Mouse (Mus musculus) cerebellum, adult (tissue): ENCODE measurements around the gene Sec63.
A peak's percentile ranks its signal among the peaks of the same experiment; 100 is the strongest.

Source experiments
- ATAC-seq: cut with Nextera tagmentation; 2 replicates; pipeline ENCODE4 v1.9.2; 2017; ENCODE audit warnings: mild to moderate bottlenecking, moderate library complexity, mixed read lengths; ENCODE audit not compliant: insufficient number of reproducible peaks, low FRiP score, low TSS enrichment

The Sec63 gene

GRCm38 (mm10) chr10:42861446-42861845 lies 100.2 kb downstream of the Sec63 start:
- no peak for ATAC-seq

- no peak for ATAC-seq
Observed at GRCm38 (mm10) chr10:42862102-42862740, 100.9 kb downstream of the Sec63 start.

DNA sequence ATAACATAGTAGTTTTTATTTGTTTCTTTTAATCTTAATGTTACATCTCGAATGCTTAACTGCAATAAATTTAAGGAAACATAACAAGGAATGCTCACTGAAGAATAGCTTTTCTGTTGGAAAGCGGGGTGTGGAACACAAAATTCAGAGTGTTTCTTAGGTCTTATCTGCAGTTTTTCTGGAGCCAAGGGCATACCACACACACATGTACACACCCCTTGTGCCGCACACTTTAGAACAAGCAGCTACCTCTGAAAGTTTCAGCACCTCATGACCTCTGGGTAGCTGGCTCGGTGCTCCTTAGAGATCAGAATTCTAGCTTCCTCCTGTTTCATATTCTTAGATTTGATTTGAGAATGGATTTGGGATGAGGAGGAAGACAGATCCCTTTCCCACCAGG lies 101.5 kb downstream of the Sec63 start:
- ATAC-seq, result no peak

GRCm38 (mm10) chr10:42863621-42864391 lies 102.5 kb downstream of the Sec63 start:
- peak; percentile 24; the same call in 1 of the 2 replicates for ATAC-seq

DNA sequence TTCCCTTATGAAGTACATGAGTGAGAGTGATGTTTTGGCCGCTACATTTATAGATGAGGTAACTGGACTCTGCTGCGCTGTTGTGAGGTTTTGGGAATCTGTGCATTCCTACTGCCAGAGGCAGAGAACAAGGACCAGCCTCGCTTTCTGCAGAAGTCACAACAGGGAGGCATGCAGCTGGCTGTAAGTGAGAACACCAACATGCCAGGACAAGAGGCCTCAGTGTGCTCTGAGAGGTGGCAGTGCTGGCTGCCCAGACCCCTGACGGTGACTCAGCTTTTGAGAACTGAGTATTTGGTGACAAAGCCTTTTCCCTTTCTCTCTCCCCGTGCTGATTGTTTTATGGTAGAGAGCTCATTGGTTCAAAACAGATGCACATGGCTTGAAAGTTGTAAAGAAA lies 103.4 kb downstream of the Sec63 start:
- ATAC-seq, result no peak

DNA sequence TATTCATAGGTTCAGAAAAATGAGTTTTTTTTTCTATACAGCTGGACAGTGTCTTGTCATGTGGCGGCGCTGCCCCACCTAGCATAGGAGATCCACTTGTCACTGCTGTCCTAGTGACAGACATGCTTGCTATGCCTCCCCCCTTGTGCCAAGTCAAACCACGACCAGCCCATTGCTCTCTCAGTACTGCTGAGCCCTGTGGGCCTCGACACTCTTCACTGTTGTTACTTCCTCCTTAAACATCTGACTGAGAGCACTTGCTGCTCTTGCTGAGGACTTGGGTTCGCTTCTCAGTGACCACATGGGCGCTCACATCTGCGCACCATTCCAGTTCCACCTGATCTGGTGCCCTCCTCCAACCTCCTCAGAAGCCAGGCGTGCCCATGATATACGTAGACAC lies 107.1 kb downstream of the Sec63 start:
- no peak for ATAC-seq

DNA sequence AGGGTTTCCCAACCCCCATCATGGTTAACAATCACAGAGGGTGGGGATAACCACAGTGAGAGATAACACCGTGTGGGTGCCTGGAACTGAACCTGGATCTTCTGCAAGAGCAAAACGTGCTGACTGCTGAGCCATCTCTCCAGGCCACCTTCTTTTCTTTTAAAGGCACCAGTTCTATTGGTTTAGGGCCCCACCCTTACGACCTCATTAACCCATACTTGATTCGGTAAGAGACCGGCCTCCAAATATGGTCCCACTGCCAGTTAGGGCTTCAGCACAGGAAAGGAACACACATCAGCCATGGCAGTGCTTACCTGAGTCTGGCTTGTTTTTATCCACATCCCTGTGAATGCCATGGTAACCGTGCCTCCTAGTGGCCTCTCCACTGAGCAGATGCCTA lies 108.2 kb downstream of the Sec63 start:
- no peak for ATAC-seq

DNA sequence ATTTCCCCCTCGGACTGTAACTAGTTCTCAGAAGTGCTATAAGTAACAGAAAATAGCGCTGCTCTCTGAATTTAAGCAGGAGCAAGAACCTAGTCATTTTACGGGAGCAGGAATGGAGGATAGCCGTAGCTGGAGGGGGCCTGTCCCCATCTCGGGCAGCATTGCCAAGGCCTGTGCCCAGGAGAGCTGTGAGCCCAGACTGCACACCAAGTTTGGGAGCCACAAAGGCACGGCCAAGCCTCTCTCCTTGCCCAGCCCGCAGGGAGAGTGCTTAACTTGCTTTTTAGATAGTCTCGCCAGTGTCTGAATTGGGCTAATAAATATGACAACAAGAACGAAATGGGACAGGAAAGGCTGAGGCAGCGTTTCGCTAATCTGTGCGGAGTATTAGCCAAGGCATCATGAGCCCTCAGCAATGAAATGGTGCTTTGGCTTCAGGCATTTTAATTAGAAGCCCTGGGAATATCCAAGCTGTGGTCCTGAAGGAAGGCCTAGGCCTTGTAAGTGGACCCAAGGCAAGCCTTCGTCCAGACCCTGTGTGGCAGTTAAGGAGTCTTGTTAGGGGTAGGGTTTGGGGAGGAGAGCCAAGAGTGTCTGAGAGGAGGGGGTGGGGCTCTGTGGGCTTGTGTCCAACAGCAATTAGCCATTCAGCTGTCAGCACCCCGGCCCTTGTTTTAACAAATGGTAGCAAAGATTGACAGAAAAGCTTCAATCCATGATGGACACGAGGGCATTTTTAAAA lies 111.1 kb downstream of the Sec63 start:
- no peak for ATAC-seq

GRCm38 (mm10) chr10:42873077-42873595 lies 111.8 kb downstream of the Sec63 start:
- ATAC-seq, result no peak

- ATAC-seq, result no peak
Observed at GRCm38 (mm10) chr10:42876172-42876571, 114.9 kb downstream of the Sec63 start.

GRCm38 (mm10) chr10:42879269-42879681 lies 118.0 kb downstream of the Sec63 start:
- ATAC-seq, result no peak

DNA sequence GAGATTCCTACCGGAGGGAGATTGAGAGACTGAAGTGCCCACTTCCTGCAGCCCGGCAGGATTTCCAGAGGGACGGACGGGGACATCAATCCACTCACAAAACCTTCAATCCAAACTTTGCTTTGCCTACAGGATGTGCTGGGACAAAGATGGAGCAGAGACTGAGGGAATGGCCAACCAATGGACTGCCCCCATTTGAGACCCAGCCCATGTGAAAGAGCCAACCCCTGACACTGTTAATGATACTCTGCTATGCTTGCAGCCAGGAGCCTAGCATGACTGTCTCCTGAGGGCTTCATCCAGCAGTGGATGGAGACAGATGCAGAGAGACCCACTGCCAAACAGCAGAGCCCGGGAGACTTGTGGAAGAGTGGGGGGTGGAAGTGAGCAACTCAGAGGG lies 118.4 kb downstream of the Sec63 start:
- ATAC-seq, result no peak
